8 mouse cellular contexts compared by ENCODE assay signal in genomic region chr5:64738781-64739310, GRCm38 (mm10).
DNase-seq lines count a peak whose midpoint lies in the region; ATAC-seq lines count a peak whose summit lies in the region.
"Had no signal": no experiment of that assay in that cellular context is flagged by ENCODE, and none has a peak within 500 bp of the region (broad histone marks: within the 10 kb centered on the region; RNA-seq: fewer than 3 reads in every experiment).

No protein-coding gene starts in this region.

- H3K9me3 ChIP-seq in lung, embryonic 15.5 days = no peaks in the 10 kb centered on the region
- H3K9me3 ChIP-seq in forebrain, embryonic 15.5 days = no peaks in the 10 kb centered on the region
- H3K9me3 ChIP-seq in limb, embryonic 13.5 days = no peaks in the 10 kb centered on the region
- no peaks in the 10 kb centered on the region for H3K9me3 ChIP-seq in stomach, embryonic 15.5 days

- no peaks in the 10 kb centered on the region for H3K27me3 ChIP-seq in lung, embryonic 15.5 days
- no peaks in the 10 kb centered on the region for H3K27me3 ChIP-seq in forebrain, embryonic 15.5 days
- no peaks in the 10 kb centered on the region for H3K27me3 ChIP-seq in limb, embryonic 13.5 days
- H3K27me3 ChIP-seq in stomach, embryonic 15.5 days (replicated peaks) = no peaks in the 10 kb centered on the region
- H3K27me3 ChIP-seq: Patski had no signal

- peak overlapping the region; percentile 72 for H3K27ac ChIP-seq in lung, embryonic 15.5 days
- H3K27ac ChIP-seq in forebrain, embryonic 15.5 days (replicated peaks) = no peak overlapping the region
- peak overlapping the region; percentile 83; the same call in 1 of the 2 replicates for H3K27ac ChIP-seq in limb, embryonic 13.5 days
- H3K27ac ChIP-seq in stomach, embryonic 15.5 days = peak overlapping the region; percentile 72; the same call in 1 of the 2 replicates

- H3K4me2 ChIP-seq in lung, embryonic 15.5 days = peak overlapping the region; percentile 35
- H3K4me2 ChIP-seq in forebrain, embryonic 15.5 days (replicated peaks) = peak overlapping the region; percentile 31
- peak overlapping the region; percentile 30 for H3K4me2 ChIP-seq in limb, embryonic 13.5 days (replicated peaks)
- peak overlapping the region; percentile 30 for H3K4me2 ChIP-seq in stomach, embryonic 15.5 days

- no peak for DNase-seq in lung, postnatal 10 days
- DNase-seq in layer of hippocampus, adult 8-10 months (ENCODE audit: low spot score in 2 of 2) = no peak

- 27% methylated on average over 10 of the region's 10 CpGs for WGBS in lung, embryonic 15.5 days
- WGBS in forebrain, embryonic 15.5 days = 12% methylated on average over 10 of the region's 10 CpGs
- 42% methylated on average over 10 of the region's 10 CpGs for WGBS in limb, embryonic 13.5 days
- 36% methylated on average over 10 of the region's 10 CpGs for WGBS in stomach, embryonic 15.5 days

- H3K9ac ChIP-seq in lung, embryonic 15.5 days = no peak overlapping the region
- H3K9ac ChIP-seq in forebrain, embryonic 15.5 days (replicated peaks) = no peak overlapping the region
- no peak overlapping the region for H3K9ac ChIP-seq in limb, embryonic 13.5 days
- no peak overlapping the region for H3K9ac ChIP-seq in stomach, embryonic 15.5 days

- H3K36me3 ChIP-seq in lung, embryonic 15.5 days = no peaks in the 10 kb centered on the region
- H3K36me3 ChIP-seq in forebrain, embryonic 15.5 days = no peaks in the 10 kb centered on the region
- H3K36me3 ChIP-seq in limb, embryonic 13.5 days = no peaks in the 10 kb centered on the region
- H3K36me3 ChIP-seq in stomach, embryonic 15.5 days = no peaks in the 10 kb centered on the region

- no peak overlapping the region for H3K4me3 ChIP-seq in lung, embryonic 15.5 days
- 0 out of 2 replicates have a peak overlapping the region, but pooled peaks have one; percentile 1 for H3K4me3 ChIP-seq in forebrain, embryonic 15.5 days
- H3K4me3 ChIP-seq in limb, embryonic 13.5 days = no peak overlapping the region
- H3K4me3 ChIP-seq in stomach, embryonic 15.5 days (replicated peaks) = no peak overlapping the region

- peak; percentile 32; the same call in 1 of the 2 replicates for ATAC-seq in lung, embryonic 15.5 days (ENCODE audit: borderline replicate concordance, extremely low read depth, low FRiP score, low TSS enrichment)
- ATAC-seq in forebrain, embryonic 15.5 days (replicated peaks) = 0 out of 2 replicates have a peak, but pooled peaks have one; percentile 47
- ATAC-seq in limb, embryonic 13.5 days (ENCODE audit: low FRiP score, low read depth) = 0 out of 2 replicates have a peak, but pooled peaks have one; percentile 6
- ATAC-seq in stomach, embryonic 15.5 days (ENCODE audit: insufficient read depth, low FRiP score, low read depth) = no peak
- ATAC-seq in frontal cortex, adult (ENCODE audit: low TSS enrichment) = no peak
- ATAC-seq: Patski had no signal

- peaks cover 26% of the 10 kb centered on the region for H3K4me1 ChIP-seq in lung, embryonic 15.5 days
- H3K4me1 ChIP-seq in forebrain, embryonic 15.5 days = peaks cover 21% of the 10 kb centered on the region
- H3K4me1 ChIP-seq in limb, embryonic 13.5 days = peaks cover 29% of the 10 kb centered on the region
- peaks cover 25% of the 10 kb centered on the region for H3K4me1 ChIP-seq in stomach, embryonic 15.5 days

Comparison
In these comparisons a context has a peak if more than half of its experiments do, and no peak if none do; other contexts are left out.
1. ATAC-seq: peak in lung, embryonic 15.5 days (single experiment), forebrain, embryonic 15.5 days (single experiment) and limb, embryonic 13.5 days (single experiment); none in stomach, embryonic 15.5 days (single experiment) and frontal cortex, adult (single experiment).
2. Peak in every context shown above with its lines, with median percentiles within 50 percentile points of each other: H3K4me2 ChIP-seq.